Mouse (Mus musculus) lung, postnatal 25 days (tissue): ENCODE results near the gene Cxcr3.

Experiments
- DNase-seq: peaks from one replicate; pipeline ENCODE4 v3.0.0; 2022; ENCODE audit warnings: low spot score

Cxcr3 gene

DNA sequence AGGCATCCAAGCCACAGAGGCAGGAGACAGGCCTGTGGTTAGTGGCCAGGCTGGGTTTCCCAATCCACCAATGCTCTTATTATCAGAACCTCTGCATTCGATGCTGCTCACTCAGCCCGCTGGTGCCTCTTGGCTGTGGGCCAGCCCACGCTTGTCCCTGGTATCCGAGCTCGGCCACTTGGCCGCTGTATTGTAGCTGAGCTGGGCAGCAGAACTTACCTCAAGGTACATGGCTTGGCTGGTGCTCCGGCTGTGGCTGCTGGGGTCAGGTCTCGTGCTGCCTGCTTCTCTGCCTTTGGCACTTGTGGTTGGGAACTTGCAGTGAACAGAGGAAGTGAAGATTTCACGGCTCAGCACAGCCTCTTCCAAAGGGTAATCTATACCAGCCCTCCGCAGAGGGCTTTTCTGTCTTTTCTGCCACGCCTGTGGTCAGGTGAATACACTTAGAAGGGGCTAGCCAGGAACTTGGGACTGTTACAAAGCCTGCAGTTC is at the start of gene Cxcr3:
TSS of gene Cxcr3 (minus strand) at position 442 of the 492 bp plus-strand sequence.
- DNase-seq, result peak; percentile 31

DNA sequence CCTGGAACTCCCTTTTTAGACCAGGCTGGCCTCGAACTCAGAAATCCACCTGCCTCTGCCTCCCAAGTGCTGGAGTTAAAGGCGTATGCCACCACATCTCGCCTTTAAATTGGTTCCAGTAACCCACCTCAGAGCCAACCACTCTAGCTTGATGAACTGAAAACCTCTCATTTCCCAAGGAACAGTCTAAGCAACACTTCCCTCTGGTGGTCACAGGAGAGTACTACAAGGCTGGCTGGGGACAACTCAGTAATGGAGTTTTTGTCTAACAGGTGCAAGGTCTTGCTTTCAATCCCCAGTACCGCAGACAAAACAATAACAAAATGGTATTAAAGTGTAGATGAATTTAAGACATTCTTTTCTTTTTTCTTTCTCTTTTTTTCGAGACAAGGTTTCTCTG is 38.0 kb upstream of the Cxcr3 start:
- peak; percentile 50 for DNase-seq

- peak; percentile 24 for DNase-seq
These were observed 36.2 kb upstream of the Cxcr3 start for GRCm38 (mm10) chrX:101770307-101770706.

DNA sequence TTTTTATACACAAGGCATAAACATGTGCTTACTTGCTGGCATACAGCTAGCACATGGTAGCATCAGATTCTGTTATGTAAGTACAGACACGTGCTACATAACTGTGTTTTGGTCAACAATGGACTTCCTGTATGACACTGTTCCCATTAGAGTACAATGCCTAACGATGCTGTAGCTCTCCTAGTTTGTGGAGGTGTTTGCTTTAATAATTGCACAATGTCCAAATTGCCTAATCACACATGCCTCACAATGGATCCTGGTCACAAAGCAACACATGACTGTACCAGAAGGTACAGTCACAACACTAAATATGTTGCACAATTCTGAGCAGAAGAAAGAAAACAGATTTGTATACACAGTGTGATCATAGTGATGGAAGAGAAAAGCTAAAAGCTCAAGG is 35.4 kb upstream of the Cxcr3 start:
- DNase-seq, result peak; percentile 13

GRCm38 (mm10) chrX:101767280-101767679 is 33.2 kb upstream of the Cxcr3 start:
- no peak for DNase-seq

- DNase-seq, result no peak
These were observed 31.0 kb upstream of the Cxcr3 start for GRCm38 (mm10) chrX:101765111-101765510.

DNA sequence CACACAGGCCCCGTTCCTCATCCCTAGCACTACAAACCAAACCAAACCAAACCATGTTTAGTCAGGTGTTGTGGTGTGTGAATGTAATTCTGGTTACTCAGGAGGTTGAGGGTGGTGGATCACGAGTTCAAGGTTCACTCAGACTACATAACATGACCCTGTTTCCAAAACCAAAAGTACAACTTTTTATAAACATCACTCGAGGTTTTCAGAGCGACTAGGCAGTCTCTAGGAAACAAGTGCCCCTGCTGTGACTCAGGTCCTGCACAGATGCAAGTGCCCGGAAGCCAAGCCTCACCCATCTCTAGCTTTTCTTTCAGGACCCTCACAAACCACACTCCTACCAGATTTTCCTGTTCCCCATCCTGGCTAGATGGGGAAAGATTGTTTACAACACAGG is 30.6 kb upstream of the Cxcr3 start:
- no peak for DNase-seq

GRCm38 (mm10) chrX:101754478-101754877 is 20.4 kb upstream of the Cxcr3 start:
- no peak for DNase-seq

GRCm38 (mm10) chrX:101750144-101750543 is 16.1 kb upstream of the Cxcr3 start:
- no peak for DNase-seq

DNA sequence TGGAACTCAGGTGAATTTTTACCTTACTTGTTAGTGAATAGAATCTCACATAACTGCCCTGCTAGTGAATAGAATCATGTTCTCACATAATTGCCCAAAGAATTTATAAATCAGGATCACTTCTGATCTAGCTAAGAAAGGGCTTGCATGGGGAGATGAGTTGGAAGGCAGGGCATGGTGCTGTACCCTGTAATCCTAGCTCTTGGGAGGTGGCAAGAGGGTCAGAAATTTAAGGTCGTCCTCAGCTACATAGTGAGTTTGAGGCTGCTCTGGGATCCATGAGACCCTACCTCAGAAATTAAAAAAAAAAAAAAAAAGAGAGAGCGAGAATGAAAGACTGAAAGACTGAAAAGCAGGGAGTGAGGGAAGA is 7.0 kb upstream of the Cxcr3 start:
- DNase-seq, result no peak

DNA sequence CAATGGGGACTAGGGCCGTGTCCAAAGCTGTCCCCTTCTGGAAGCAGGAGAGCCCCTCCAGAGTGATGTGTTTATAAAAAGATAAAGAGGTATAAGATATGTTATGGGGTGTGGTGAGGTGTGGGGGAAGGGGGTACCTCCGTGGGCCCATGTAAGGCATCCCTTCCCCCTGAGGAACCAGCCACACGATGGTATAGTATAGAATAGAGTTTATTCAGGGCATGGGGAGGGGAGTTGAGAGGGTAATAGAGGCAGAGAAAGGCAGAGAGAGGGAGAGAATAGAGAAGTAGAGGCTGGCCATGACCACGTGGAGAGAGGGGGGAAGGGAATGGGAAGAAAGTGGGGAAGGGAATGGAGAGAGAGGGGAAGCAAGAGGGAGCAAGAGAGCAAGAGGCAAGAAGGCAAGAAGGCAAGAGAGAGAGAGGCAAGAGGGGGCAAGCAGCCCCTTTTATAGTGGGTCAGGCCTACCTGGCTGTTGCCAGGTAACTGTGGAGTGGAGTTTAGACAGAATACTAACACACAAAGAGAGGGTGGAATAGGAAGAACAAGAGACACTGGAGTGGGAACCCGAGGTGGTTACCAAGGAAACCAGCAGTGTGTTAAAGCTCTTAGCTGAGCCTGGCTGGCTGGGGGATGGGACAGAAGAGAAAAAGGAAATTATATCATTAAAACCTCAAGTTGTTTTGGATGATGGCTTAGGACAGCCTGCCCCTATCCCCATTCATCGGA is 6.4 kb upstream of the Cxcr3 start:
- no peak for DNase-seq

DNA sequence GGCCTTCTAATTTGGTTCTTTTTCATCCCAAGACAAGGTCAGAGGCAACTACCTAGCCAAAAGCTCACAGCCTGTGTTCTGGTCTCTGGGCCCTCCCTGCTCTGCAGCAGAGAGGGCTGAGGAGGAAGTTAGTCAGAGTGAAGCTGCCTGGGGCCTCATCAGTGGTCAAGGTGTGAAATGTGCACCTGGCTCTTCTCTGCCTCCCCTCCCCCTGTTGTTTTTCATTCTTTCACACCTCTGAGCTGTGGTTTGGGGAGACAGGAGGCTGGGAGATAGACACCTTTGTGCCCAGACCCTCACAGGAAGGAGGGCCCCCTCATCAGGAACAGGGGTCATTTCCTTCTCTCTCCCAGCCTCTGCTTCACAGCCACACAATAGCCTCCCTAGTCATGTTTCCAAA is 3.1 kb upstream of the Cxcr3 start:
- DNase-seq, result no peak

DNA sequence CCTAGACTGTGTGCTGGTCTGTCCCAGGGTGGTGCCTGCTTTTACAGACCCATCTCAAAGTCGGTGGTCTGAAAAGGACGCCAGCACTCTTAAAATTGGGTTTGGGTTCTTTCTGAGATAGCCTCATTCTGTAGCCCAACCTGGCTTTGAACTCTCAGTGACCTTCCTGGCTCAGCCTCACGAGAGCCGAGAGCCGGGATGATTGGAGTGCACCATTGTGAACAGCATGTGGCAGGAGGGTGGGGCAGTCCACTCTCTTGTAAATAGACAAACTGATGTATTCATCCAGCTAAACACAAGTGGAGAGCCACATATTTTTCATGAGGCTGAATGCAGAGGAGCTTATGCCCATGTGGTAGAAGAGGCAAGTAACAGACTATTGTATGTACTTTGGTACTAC is 912 bp upstream of the Cxcr3 start:
- no peak for DNase-seq

DNA sequence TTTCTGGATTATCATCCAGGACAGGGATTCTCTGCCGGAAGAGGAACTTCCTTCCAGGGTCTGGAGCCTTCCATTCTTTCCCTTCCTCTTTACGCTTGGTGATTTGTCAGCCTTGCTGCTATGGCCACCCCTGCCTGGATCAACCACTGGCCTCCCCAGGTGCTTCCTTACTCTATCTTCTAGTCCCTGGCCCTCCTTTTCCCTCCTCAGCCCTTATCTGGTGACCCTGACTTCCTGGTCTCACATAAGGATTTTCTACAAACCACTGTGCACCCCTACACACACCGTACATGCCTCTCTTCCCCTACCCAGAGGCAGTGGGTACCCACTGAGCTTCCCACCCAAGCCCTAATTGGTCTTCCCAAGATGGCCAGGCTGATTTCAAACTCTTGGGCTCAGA is 781 bp downstream of the Cxcr3 start:
- no peak for DNase-seq

DNA sequence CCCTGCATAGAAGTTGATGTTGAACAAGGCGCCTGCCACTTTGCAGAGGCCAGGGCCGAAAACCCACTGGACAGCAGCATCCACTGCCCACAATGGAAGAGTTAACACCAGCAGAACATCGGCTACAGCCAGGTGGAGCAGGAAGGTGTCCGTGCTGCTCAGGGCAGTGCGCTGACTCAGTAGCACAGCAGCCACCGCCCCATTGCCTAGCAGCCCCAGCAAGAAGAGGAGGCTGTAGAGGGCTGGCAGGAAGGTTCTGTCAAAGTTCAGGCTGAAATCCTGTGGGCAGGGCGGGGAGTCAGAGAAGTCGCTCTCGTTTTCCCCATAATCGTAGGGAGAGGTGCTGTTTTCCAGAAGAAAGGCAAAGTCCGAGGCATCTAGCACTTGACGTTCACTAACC is 1.4 kb downstream of the Cxcr3 start:
- no peak for DNase-seq

DNA sequence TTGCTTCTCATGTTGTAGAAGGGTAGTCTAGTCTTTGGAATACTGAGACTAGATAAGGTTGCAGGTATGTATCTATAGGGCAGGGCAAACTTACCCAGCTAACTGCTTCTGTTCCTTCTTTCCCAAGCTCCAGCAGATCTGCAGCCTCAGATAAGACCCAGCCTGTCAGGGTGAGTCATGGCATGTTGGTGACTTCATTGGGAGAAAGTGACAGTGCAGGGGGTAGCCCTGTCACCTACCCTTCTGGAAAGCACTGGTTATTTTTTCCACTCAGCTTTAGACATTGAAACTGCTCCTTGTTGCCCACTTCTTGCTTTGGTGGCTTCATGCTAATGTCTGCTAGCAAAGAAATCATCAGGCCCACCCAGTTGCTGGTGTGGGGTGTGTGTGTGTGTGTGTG is 4.1 kb downstream of the Cxcr3 start:
- no peak for DNase-seq

DNA sequence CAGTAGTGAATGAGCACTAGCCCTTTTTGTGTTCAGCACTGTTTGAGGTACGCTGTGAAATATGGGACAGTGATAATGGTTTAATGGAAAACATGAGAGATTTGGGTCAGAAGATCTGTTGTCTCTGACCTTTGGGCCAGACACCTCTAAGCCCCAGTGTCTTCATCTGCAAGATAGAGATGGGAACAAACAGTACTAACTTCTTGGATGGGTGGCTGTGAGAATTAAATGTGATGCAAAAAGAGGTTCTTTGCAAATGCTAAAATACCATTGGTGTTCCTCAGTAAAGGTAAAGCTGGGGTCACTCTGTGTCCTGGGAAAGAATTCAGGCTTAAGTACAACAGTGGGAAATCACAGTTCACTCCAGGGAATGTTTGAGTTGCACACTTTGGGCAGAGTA is 13.7 kb downstream of the Cxcr3 start:
- no peak for DNase-seq

DNA sequence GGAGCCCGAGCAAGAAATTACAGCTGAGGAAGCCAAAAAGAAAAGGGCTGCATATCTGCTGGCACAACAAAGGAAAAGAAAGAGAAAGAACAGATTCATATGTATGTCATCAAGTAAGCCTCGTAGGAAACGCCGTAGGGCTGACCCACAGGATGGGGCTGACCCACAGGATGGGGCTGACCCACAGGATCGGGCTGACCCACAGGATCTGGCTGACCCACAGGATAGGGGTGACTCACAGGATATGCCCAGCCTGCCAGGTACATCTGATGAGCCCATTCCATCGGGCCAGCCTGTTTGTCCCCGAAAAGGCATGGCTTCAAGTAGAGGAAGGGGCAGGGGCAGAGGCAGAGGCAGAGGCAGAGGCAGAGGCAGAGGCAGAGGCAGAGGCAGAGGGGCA is 29.0 kb downstream of the Cxcr3 start:
- DNase-seq, result no peak

DNA sequence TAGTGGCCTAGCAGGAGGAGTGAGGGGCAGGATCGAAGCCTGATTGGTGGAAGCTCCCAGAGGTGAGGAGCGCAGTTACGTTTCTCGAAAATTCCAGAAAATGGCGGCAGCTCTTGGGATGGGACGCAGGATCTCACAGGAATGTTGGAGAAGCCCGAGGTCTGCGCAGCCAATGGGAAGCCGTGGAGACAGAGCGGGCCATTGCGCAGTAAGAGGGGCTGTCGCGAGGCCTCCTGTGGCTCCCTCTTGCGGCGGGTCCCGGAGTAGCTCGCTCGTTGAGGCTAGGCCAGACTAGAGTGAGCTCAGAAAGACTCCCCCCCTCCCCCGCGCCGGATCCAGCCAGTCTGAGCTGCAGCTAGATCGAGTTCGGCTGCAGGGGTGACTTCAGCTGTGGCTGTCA is 35.8 kb downstream of the Cxcr3 start:
- DNase-seq, result no peak

DNA sequence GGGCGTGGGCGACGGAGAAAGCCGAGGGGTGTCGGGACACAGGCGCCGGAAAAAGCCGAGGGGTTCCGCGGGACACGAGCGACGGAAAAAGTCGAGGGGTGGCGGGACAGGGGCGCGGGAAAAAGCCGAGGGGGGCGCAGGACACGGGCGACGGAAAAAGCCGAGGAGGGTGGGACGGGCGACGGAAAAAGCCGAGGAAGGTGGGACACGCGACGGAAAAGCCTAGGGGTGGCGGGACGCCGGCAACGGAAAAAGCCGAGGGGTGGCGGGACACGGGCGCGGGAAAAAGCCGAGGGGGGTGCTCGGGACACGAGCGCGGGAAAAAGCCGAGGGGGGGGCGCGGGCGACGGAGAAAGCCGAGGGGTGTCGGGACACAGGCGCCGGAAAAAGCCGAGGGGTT is 36.5 kb downstream of the Cxcr3 start:
- DNase-seq, result no peak

DNA sequence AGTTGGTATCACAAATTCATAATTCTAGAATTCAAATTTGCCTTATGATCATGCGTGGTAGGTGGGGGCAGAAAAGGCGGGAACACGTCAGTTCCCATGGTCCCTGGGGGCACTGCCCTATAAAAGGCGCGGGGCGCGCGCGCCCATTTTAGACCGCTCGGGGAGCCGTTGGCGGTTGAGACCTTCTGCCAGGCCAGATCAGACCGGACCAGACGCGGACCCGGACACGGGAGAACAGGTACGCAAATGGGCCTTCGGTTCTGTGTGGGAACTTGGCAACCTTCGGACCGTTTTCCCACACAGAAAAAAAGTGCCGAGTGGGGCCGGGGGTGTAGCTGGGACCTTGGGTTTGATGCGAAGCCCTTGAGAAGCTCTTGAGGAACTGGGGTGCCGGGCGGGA is 38.4 kb downstream of the Cxcr3 start:
- DNase-seq, result no peak
